Mouse (Mus musculus): ENCODE results near the gene Stat6.

Gene Stat6

DNA sequence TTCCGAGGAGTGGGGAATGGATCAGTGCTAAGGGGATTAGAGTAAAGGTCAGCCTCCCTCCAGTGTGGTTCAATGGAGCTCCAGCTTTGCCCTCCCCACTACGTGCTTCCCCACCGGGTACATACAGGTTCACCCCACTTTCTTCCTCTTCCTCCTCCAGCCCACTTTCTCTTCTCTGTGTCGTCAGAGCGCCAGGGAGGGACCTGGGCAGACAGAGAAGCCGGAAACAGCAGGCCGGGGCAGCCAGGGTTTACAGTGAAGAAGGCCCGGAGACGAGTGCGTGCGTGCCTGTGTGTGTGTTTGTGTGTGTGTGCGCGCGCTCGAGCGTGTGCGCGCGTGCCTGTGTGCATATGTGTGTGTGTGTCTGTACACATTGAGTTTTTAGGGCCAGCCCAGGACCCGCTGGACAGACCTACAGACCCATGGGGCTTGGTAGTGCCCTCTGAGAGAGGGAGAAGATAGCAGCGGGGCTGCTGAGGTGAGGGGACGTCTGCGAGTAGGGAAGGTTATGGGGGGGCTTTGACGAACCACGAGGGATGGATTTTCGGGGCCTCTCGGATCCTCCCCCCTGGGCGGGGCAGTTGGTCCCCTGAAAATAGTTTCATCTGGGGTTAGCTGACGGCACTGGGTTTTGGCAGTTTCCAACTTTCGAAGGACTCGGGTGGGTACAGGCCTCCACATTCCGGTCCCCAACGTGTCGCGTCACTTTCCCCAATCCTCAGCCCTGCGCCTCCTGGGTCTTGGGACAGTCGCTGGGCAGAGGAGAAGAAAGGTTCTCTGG, at the start of gene Stat6:
Gene Stat6, plus strand, starts transcription at position 215 of the 781 bp plus-strand sequence.
- no peak for DNase-seq (ENCODE audit: low spot score)

DNA sequence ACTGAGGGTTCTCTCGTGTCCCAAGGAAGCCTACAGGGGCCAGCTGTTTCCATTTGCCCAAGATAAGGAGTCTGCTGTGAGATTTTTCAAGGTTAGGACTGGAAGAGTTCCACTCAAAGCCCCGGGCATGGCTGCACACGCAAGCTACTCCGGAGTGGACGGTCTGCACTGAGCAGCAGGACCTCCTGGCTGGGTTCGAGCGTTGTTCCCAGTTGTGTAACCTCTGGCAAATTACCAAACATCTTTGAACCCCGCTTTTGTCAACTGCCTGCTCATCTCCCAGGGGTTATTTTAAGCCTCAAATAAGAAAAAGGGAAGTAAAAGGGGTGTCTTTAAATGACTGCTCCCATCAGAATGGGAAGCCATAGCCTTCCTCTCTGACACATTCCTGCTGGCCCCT, 48.4 kb upstream of the Stat6 start:
- DNase-seq (ENCODE audit: low spot score) = no peak

GRCm38 (mm10) chr10:127594930-127595715, 47.7 kb upstream of the Stat6 start:
- no peak for DNase-seq (ENCODE audit: low spot score)

GRCm38 (mm10) chr10:127596321-127596941, 46.4 kb upstream of the Stat6 start:
- no peak for DNase-seq (ENCODE audit: low spot score)

DNA sequence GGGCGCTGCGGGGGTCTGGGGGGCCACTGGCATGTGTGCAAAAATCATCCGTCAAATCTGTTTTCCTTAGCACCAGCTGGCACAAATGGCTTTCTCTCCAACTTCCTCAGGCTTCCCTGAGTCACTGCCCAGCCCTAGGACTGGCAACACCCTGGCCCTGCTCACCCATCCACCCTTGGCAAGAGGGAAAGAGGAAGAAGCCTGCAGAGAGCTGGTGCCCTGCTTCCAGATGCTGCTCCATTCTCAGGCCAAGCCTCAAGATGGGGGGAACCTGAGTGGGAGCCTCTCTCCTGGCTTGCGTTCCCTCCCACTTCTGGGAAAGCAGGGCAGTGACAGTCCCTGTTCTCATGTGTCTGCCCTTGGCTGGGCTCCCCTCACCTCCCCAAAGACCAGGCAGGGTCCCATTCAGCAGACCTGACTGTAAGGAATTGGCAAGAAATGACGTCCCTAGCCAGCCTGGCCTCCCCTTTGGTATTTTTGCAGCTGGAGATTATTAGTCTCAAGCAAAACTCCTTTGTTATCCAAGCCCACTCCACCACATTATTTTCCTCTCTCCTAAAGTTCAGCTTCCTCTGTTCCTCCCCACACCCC, 45.4 kb upstream of the Stat6 start:
- no peak for DNase-seq (ENCODE audit: low spot score)

DNA sequence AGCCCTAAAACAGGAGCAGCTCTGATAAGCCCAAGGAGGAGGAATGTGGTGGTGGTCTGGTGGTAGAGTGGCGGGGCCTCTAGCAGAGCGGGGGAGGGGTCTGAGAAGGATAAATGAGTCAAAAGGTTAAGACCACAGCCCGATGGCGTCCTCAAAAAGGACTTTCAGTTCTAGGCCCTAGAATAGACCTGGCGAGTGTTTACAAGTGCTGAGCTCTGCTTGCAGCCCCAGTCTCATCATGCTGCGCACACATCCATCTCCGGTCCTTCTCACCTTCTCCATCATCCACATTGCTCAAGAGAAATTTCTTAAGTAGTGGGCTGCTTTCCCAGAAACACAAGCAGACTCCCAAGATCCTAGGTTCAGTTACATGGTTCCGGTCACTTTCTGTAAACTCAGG, 44.2 kb upstream of the Stat6 start:
- no peak for DNase-seq (ENCODE audit: low spot score)

DNA sequence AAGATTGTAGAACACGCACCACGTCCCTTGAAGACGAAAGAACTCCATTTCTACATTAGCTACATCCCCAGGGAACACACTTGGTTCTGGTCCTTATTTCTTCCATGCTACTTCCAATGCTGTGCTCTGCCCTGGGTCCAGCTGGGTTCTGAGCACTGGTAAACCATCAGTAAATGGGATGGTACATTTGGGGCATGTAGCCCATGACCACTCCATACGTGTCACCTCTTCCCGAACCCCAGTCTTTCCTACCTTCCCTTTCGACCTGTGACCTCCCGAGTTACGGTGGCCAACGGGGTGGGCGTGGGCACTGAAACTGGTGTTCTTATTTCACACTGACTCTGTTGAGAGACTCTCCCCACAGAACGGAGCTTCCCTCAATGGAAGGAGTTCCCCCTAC, 43.5 kb upstream of the Stat6 start:
- DNase-seq (ENCODE audit: low spot score) = no peak

GRCm38 (mm10) chr10:127599779-127600541, 42.8 kb upstream of the Stat6 start:
- no peak for DNase-seq (ENCODE audit: low spot score)

GRCm38 (mm10) chr10:127602194-127602593, 40.6 kb upstream of the Stat6 start:
- DNase-seq (ENCODE audit: low spot score) = no peak

DNA sequence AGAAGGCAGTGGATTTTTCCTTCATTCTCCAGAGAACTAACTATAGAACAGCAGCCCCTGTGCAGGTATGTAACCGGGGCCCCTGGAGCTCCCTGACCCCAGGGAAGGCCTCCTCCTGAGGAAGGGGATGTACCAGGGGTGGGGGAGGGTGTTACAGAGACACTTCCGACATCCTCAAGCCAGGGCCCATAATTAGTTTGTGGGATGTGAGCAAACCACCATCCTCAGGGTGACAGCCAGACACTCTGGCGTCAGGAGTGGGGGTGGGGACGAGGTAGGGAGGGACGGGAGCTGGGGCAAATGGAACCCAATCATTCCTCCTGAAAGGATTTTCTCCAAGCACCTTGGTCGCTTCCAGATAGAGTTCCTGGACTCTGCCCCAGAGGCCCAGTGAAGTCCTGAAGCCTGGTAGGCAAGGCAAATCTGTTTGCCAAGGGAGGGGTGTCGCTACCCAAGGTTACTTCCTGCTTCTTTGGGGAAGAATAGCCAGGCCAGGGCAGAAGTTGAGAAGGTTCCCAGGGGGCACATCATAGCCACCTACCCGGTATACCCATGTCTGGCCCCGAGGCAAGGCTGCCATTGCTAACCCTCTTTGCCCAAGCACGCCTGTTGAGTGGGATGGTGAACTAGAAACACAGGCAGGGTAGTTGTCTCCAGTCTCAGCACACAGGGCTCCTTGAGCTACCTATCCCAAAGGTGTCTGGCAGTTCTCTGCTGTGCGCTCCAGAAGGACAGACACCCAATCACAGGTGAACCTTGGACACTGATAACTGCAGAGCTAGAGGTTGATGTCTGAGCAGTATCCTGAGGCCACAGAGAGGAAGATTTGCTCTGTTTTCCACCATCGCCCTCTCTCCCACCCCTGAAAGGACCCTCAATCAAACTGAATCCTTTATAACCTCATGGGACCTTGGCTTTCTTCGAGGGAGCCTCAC, 39.1 kb upstream of the Stat6 start:
- no peak for DNase-seq (ENCODE audit: low spot score)

GRCm38 (mm10) chr10:127604465-127605250, 38.1 kb upstream of the Stat6 start:
- no peak for DNase-seq (ENCODE audit: low spot score)

- no peak for DNase-seq (ENCODE audit: low spot score)
Observed at GRCm38 (mm10) chr10:127605251-127605547, 37.6 kb upstream of the Stat6 start.

GRCm38 (mm10) chr10:127605756-127606155, 37.0 kb upstream of the Stat6 start:
- DNase-seq (ENCODE audit: low spot score) = no peak

- no peak for DNase-seq (ENCODE audit: low spot score)
Observed at GRCm38 (mm10) chr10:127607059-127607458, 35.7 kb upstream of the Stat6 start.

DNA sequence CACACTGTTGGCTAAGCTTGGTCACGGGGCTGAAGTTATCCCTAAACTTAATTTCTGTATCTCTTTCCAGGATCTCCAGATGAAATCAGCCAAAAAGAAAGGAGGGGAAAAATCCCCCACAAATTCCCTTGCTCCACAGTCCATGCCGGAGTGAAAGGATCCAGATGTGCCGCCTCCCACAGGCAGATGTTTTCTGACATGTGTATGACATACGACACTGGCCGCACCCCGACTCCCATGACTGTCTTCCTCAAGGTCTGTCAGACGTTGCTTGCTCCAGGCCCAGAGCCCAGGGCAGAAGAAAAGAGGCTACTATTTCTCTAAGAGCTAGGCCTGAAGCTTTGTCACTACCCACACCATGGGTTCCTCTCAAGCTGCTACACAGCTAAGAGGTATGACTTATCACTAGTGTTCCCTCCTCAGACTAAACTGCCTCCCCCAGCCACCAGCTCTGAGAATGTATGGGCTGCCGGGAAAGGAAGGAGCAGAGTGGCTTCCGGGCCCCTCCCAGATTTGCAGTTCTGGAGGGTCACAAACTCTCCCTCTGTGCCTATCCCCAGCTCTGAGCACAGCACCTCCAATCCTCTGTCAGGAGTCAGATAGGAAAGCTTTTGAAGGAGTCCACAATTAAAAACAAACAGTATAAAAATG, 33.2 kb upstream of the Stat6 start:
- no peak for DNase-seq (ENCODE audit: low spot score)

- no peak for DNase-seq (ENCODE audit: low spot score)
Observed at GRCm38 (mm10) chr10:127610066-127610415, 32.7 kb upstream of the Stat6 start.

GRCm38 (mm10) chr10:127612079-127612775, 30.6 kb upstream of the Stat6 start:
- no peak for DNase-seq (ENCODE audit: low spot score)

GRCm38 (mm10) chr10:127614236-127615033, 28.4 kb upstream of the Stat6 start:
- no peak for DNase-seq (ENCODE audit: low spot score)

Data from layer of hippocampus, adult 9-10 months (tissue).